Mouse (Mus musculus): ENCODE results near the gene Casc1. TPM values are rescaled to one million over a fixed set of nuclear protein-coding genes. Genes with fewer than 3 reads are reported as not detected.
"Not testable (repeated sequence)": the region's sequence is repeated elsewhere in the genome, so short reads cannot be mapped to it uniquely, and the experiment has no call there.

Casc1 gene
- polyA plus RNA-seq, 1 experiment = 0.11 TPM

DNA sequence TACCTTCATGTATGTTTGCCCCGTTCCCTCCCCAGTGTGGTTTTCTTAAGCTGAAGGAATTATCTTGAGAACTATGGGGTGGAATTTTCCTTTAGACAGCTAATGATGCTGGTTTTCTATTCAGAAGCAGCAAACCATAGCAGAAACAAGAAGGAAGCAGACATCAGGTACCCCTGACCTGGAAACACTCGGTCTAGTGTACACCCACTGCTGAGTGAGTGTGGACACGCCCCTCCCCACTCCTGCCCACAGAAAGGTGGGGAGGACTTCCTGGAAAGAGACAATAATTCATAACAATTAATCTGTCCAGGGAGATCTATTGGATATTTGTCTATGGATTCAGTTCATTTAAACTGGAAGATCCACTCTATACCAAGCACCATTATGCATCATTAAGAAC is 75.5 kb downstream of the Casc1 start:
- no peak overlapping the region for H3K4me3 ChIP-seq
- H3K36me3 ChIP-seq (ENCODE audit: control insufficient read depth, insufficient read depth) = no peaks in the 10 kb centered on the region
- no peak overlapping the region for H3ac ChIP-seq (ENCODE audit: control insufficient read depth, insufficient read length)
- no peak overlapping the region for H3K4me2 ChIP-seq (ENCODE audit: low read depth)
- H3K27me3 ChIP-seq (ENCODE audit: control insufficient read depth, insufficient read depth, insufficient read length) = no peaks in the 10 kb centered on the region
- no peaks in the 10 kb centered on the region for H3K79me2 ChIP-seq (ENCODE audit: control insufficient read depth, insufficient read depth)
- TF ChIP-seq MYOD1 (IDR thresholded peaks at IDR 0.05; ENCODE audit: control insufficient read depth in 1 of 3, insufficient read length in 2 of 3, low read depth in 2 of 3) (no peak), POLR2A (IDR thresholded peaks at IDR 0.05; ENCODE audit: insufficient read length, low read depth) (no peak), USF1 (IDR thresholded peaks at IDR 0.05; ENCODE audit: low read depth) (no peak), MAX (IDR thresholded peaks at IDR 0.05; ENCODE audit: low read depth) (no peak), CEBPB (IDR thresholded peaks at IDR 0.05; ENCODE audit: insufficient read depth, poor library complexity, severe bottlenecking) (no peak), E2F4 (IDR thresholded peaks at IDR 0.05; ENCODE audit: insufficient read depth) (no peak), SRF (IDR thresholded peaks at IDR 0.05; ENCODE audit: control insufficient read depth, insufficient read length, low read depth) (no peak), TCF12 (IDR thresholded peaks at IDR 0.05; ENCODE audit: insufficient read depth, poor library complexity, severe bottlenecking) (no peak), REST (IDR thresholded peaks at IDR 0.05; ENCODE audit: insufficient read depth, insufficient read length) (no peak), TCF3 (IDR thresholded peaks at IDR 0.05; ENCODE audit: insufficient read length, low read depth) (no peak), POLR2AphosphoS2 (IDR thresholded peaks at IDR 0.05; ENCODE audit: insufficient read length, low read depth) (no peak), MYOG (IDR thresholded peaks at IDR 0.05; ENCODE audit: control insufficient read depth in 1 of 3, insufficient read depth in 1 of 3, insufficient read length in 2 of 3, low read depth in 2 of 3) (no peak)

DNA sequence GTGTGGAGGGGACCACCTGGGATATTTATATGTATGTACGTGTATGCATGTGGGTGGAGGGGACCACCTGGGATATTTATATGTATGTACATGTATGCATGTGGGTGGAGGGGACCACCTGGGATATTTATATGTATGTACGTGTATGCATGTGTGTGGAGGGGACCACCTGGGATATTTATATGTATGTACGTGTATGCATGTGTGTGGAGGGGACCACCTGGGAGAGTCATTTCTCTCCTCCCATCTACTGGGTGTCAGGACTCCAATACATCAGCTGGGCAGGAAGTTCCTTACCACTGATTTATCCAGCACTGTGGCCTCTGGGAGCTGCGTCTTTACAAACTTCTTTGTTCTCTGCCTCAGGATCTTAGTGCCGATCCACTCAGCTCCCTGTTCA is 77.8 kb downstream of the Casc1 start:
- not testable (repeated sequence) for H3K4me3 ChIP-seq; H3K4me2 ChIP-seq (ENCODE audit: low read depth); H3ac ChIP-seq (ENCODE audit: control insufficient read depth, insufficient read length); H3K36me3 ChIP-seq (ENCODE audit: control insufficient read depth, insufficient read depth); H3K79me2 ChIP-seq (ENCODE audit: control insufficient read depth, insufficient read depth); H3K27me3 ChIP-seq (ENCODE audit: control insufficient read depth, insufficient read depth, insufficient read length)

DNA sequence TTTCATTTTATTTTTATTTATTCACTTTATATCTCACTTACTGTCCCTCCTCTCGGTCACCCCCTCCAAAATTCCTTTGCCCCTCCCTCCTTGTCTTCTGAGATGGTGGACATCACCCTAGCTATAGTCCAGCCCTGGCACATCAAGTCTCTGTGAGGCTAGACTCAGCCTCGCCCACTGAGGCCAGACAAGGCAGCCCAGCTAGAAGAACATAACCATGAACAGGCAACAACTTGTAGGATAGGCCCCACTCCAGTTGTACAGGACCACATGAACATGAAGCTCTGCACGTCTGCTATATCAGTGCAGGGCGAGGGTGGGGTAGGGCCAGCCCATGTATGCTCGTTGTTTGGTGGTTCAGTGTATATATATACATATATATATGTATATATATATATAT is 78.8 kb downstream of the Casc1 start:
- Histone ChIP-seq H3K4me3 (no peak overlapping the region), H3K36me3 (ENCODE audit: control insufficient read depth, insufficient read depth) (no peaks in the 10 kb centered on the region), H3ac (ENCODE audit: control insufficient read depth, insufficient read length) (no peak overlapping the region), H3K4me2 (ENCODE audit: low read depth) (no peak overlapping the region), H3K79me2 (ENCODE audit: control insufficient read depth, insufficient read depth) (no peaks in the 10 kb centered on the region), H3K27me3 (ENCODE audit: control insufficient read depth, insufficient read depth, insufficient read length) (no peaks in the 10 kb centered on the region)
- TF ChIP-seq CEBPB (IDR thresholded peaks at IDR 0.05; ENCODE audit: insufficient read depth, poor library complexity, severe bottlenecking) (no peak), POLR2AphosphoS2 (IDR thresholded peaks at IDR 0.05; ENCODE audit: insufficient read length, low read depth) (no peak), REST (IDR thresholded peaks at IDR 0.05; ENCODE audit: insufficient read depth, insufficient read length) (no peak), TCF12 (IDR thresholded peaks at IDR 0.05; ENCODE audit: insufficient read depth, poor library complexity, severe bottlenecking) (no peak), USF1 (IDR thresholded peaks at IDR 0.05; ENCODE audit: low read depth) (no peak), TCF3 (IDR thresholded peaks at IDR 0.05; ENCODE audit: insufficient read length, low read depth) (no peak), SRF (IDR thresholded peaks at IDR 0.05; ENCODE audit: control insufficient read depth, insufficient read length, low read depth) (no peak), MYOD1 (IDR thresholded peaks at IDR 0.05; ENCODE audit: control insufficient read depth in 1 of 3, insufficient read length in 2 of 3, low read depth in 2 of 3) (no peak), POLR2A (IDR thresholded peaks at IDR 0.05; ENCODE audit: insufficient read length, low read depth) (no peak), MAX (IDR thresholded peaks at IDR 0.05; ENCODE audit: low read depth) (no peak), E2F4 (IDR thresholded peaks at IDR 0.05; ENCODE audit: insufficient read depth) (no peak)

DNA sequence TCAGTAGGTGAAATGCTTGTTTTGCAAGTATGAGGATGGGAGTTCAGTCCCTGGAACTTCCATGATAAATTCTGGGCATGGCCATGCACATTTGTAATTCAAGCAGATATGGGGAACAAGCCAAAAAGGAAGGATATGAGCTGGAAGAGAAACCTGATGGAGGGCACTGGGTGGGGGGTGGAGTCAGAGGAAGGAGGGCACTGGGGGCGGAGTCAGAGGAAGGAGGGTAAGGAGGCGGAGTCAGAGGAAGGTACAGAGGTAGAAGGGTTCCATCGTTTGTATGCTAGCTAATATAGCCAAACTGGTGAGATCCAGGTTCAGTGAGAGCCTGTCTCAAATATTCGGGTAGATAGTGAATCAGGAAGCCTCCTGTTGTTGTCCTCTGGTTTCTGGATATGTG is 81.2 kb downstream of the Casc1 start:
- H3K4me3 ChIP-seq = no peak overlapping the region
- no peaks in the 10 kb centered on the region for H3K27me3 ChIP-seq (ENCODE audit: control insufficient read depth, insufficient read depth, insufficient read length)
- TF ChIP-seq POLR2A (IDR thresholded peaks at IDR 0.05; ENCODE audit: insufficient read length, low read depth) (no peak), TCF12 (IDR thresholded peaks at IDR 0.05; ENCODE audit: insufficient read depth, poor library complexity, severe bottlenecking) (no peak), USF1 (IDR thresholded peaks at IDR 0.05; ENCODE audit: low read depth) (no peak), SRF (IDR thresholded peaks at IDR 0.05; ENCODE audit: control insufficient read depth, insufficient read length, low read depth) (no peak), TCF3 (IDR thresholded peaks at IDR 0.05; ENCODE audit: insufficient read length, low read depth) (no peak), MAX (IDR thresholded peaks at IDR 0.05; ENCODE audit: low read depth) (no peak), CEBPB (IDR thresholded peaks at IDR 0.05; ENCODE audit: insufficient read depth, poor library complexity, severe bottlenecking) (no peak), E2F4 (IDR thresholded peaks at IDR 0.05; ENCODE audit: insufficient read depth) (no peak), MYOG (IDR thresholded peaks at IDR 0.05; ENCODE audit: control insufficient read depth in 1 of 3, insufficient read depth in 1 of 3, insufficient read length in 2 of 3, low read depth in 2 of 3) (no peak), REST (IDR thresholded peaks at IDR 0.05; ENCODE audit: insufficient read depth, insufficient read length) (no peak), POLR2AphosphoS2 (IDR thresholded peaks at IDR 0.05; ENCODE audit: insufficient read length, low read depth) (no peak), MYOD1 (IDR thresholded peaks at IDR 0.05; ENCODE audit: control insufficient read depth in 1 of 3, insufficient read length in 2 of 3, low read depth in 2 of 3) (no peak)
- no peak overlapping the region for H3K4me2 ChIP-seq (ENCODE audit: low read depth)
- no peaks in the 10 kb centered on the region for H3K79me2 ChIP-seq (ENCODE audit: control insufficient read depth, insufficient read depth)
- H3K36me3 ChIP-seq (ENCODE audit: control insufficient read depth, insufficient read depth) = no peaks in the 10 kb centered on the region
- H3ac ChIP-seq (ENCODE audit: control insufficient read depth, insufficient read length) = no peak overlapping the region

DNA sequence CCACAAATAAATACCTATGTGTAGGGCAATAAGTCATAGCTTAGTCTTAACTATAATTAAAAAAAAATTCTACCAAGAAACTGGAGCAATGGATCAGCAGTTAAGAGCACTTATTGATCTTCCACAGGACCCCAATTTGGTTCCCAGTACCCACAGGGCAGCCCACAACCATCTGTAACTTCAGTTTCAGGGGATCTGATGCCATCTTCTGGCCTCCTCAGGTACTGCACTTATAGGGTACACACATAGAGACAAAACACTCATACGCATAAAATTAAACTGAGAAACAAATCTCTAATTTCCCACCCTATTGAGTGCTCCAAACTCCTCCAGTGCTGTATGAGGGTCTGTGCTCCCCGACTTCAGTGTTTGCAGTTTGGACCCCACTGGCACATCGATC is 83.2 kb downstream of the Casc1 start:
- Histone ChIP-seq H3K36me3 (ENCODE audit: control insufficient read depth, insufficient read depth) (no peaks in the 10 kb centered on the region), H3K4me3 (no peak overlapping the region), H3K79me2 (ENCODE audit: control insufficient read depth, insufficient read depth) (no peaks in the 10 kb centered on the region), H3K4me2 (ENCODE audit: low read depth) (no peak overlapping the region), H3ac (ENCODE audit: control insufficient read depth, insufficient read length) (no peak overlapping the region), H3K27me3 (ENCODE audit: control insufficient read depth, insufficient read depth, insufficient read length) (no peaks in the 10 kb centered on the region)
- TF ChIP-seq USF1 (IDR thresholded peaks at IDR 0.05; ENCODE audit: low read depth) (no peak), REST (IDR thresholded peaks at IDR 0.05; ENCODE audit: insufficient read depth, insufficient read length) (no peak), TCF3 (IDR thresholded peaks at IDR 0.05; ENCODE audit: insufficient read length, low read depth) (no peak), POLR2A (IDR thresholded peaks at IDR 0.05; ENCODE audit: insufficient read length, low read depth) (no peak), TCF12 (IDR thresholded peaks at IDR 0.05; ENCODE audit: insufficient read depth, poor library complexity, severe bottlenecking) (no peak), MAX (IDR thresholded peaks at IDR 0.05; ENCODE audit: low read depth) (no peak), MYOD1 (IDR thresholded peaks at IDR 0.05; ENCODE audit: control insufficient read depth in 1 of 3, insufficient read length in 2 of 3, low read depth in 2 of 3) (no peak), SRF (IDR thresholded peaks at IDR 0.05; ENCODE audit: control insufficient read depth, insufficient read length, low read depth) (no peak), CEBPB (IDR thresholded peaks at IDR 0.05; ENCODE audit: insufficient read depth, poor library complexity, severe bottlenecking) (no peak), MYOG (IDR thresholded peaks at IDR 0.05; ENCODE audit: control insufficient read depth in 1 of 3, insufficient read depth in 1 of 3, insufficient read length in 2 of 3, low read depth in 2 of 3) (no peak), POLR2AphosphoS2 (IDR thresholded peaks at IDR 0.05; ENCODE audit: insufficient read length, low read depth) (no peak), E2F4 (IDR thresholded peaks at IDR 0.05; ENCODE audit: insufficient read depth) (no peak)
